Mouse (Mus musculus) embryonic fibroblast, embryonic 13.5 days (primary cell): Measurements from ENCODE around the gene Tas2r110. TPM values are rescaled to one million over a fixed set of nuclear protein-coding genes. Genes with fewer than 3 reads are reported as not detected.

ENCODE experiments used
- H3K27ac ChIP-seq: 2 replicates; pipeline ENCODE4 v1.5.1; 2012; ENCODE audit warnings: low read length, control low read depth, inconsistent platforms; ENCODE audit not compliant: insufficient read depth
- H3K4me1 ChIP-seq: 2 replicates; pipeline ENCODE4 v1.6.1; 2011; ENCODE audit warnings: low read length; ENCODE audit not compliant: control insufficient read depth, insufficient read depth
- H3K4me3 ChIP-seq: 2 replicates; pipeline ENCODE4 v1.5.1; 2011; ENCODE audit warnings: mild to moderate bottlenecking, control low read depth, low read length; ENCODE audit not compliant: insufficient read depth
- CTCF ChIP-seq: IDR thresholded peaks from 2 replicates; pipeline ENCODE4 v1.5.1; 2011; ENCODE audit warnings: mild to moderate bottlenecking, control low read depth, low read length, moderate library complexity, borderline replicate concordance; ENCODE audit not compliant: insufficient read depth
- POLR2A ChIP-seq: IDR thresholded peaks from 2 replicates; pipeline ENCODE4 v1.6.1; 2011; ENCODE audit warnings: low read depth, mild to moderate bottlenecking, control low read depth, low read length, moderate library complexity
- polyA plus RNA-seq: library from polyadenylated mRNA; stranded (reverse); fragments of >200 nt; gene quantifications from 2 replicates; pipeline ENCODE4 v1.2.4, GENCODE M21; 2011; ENCODE audit warnings: low read depth; ENCODE audit not compliant: missing spikeins, insufficient read length

The Tas2r110 gene
- not detected in 2 replicates for polyA plus RNA-seq

- Histone ChIP-seq H3K4me1 (no peaks in the 10 kb centered on the region), H3K4me3 (no peak within 1 kb of the TSS), H3K27ac (no peak within 1 kb of the TSS)
- TF ChIP-seq CTCF (no peak), POLR2A (no peak)
Observed at GRCm38 (mm10) chr6:132867708-132868107, at the start of gene Tas2r110. Gene Tas2r110, plus strand, starts transcription at chr6:132868008.

GRCm38 (mm10) chr6:132846842-132847241, 21.0 kb upstream of the Tas2r110 start, which contains the start of gene Tas2r123:
Gene Tas2r123, plus strand, starts transcription at chr6:132847142.
- Histone ChIP-seq H3K4me3 (no peak within 1 kb of the TSS), H3K27ac (no peak within 1 kb of the TSS), H3K4me1 (no peaks in the 10 kb centered on the region)
- TF ChIP-seq CTCF (no peak), POLR2A (no peak)

- Histone ChIP-seq H3K27ac (no peak within 1 kb of the TSS), H3K4me1 (no peaks in the 10 kb centered on the region), H3K4me3 (no peak within 1 kb of the TSS)
- TF ChIP-seq CTCF: no peak
- TF ChIP-seq POLR2A: no peak
Observed at GRCm38 (mm10) chr6:132855138-132855537, 12.7 kb upstream of the Tas2r110 start, which contains the start of gene Tas2r116. Gene Tas2r116, plus strand, starts transcription at chr6:132855438.

GRCm38 (mm10) chr6:132892711-132893110, 24.9 kb downstream of the Tas2r110 start, which contains the start of gene Tas2r113:
Gene Tas2r113, plus strand, starts transcription at chr6:132893011.
- Histone ChIP-seq H3K4me1 (no peaks in the 10 kb centered on the region), H3K27ac (no peak within 1 kb of the TSS), H3K4me3 (no peak within 1 kb of the TSS)
- no peak for TF ChIP-seq CTCF
- TF ChIP-seq POLR2A: no peak

GRCm38 (mm10) chr6:132909351-132909750, 41.5 kb downstream of the Tas2r110 start, which contains the start of gene Tas2r125:
Gene Tas2r125, plus strand, starts transcription at chr6:132909651.
- H3K4me1 ChIP-seq: no peaks in the 10 kb centered on the region
- TF ChIP-seq POLR2A (no peak), CTCF (no peak)
- H3K27ac ChIP-seq: no peak within 1 kb of the TSS
- H3K4me3 ChIP-seq: no peak within 1 kb of the TSS

Other genes with a start within 250 kb of the Tas2r110 start
- gene A630073D07Rik, start 216.5 kb upstream of the Tas2r110 start, polyA plus RNA-seq: not detected in 2 replicates
- gene Tas2r120, start 211.1 kb upstream of the Tas2r110 start, polyA plus RNA-seq: not detected in 2 replicates
- not detected in 2 replicates for gene Tas2r121, start 167.0 kb upstream of the Tas2r110 start, polyA plus RNA-seq
- gene Tas2r122, start 156.1 kb upstream of the Tas2r110 start, polyA plus RNA-seq: not detected in 2 replicates
- not detected in 2 replicates for gene Tas2r115, start 130.0 kb upstream of the Tas2r110 start, polyA plus RNA-seq
- not detected in 2 replicates for gene Tas2r124, start 113.3 kb upstream of the Tas2r110 start, polyA plus RNA-seq
- not detected in 2 replicates for gene Tas2r102, start 105.9 kb upstream of the Tas2r110 start, polyA plus RNA-seq
- gene Tas2r136, start 89.8 kb upstream of the Tas2r110 start, polyA plus RNA-seq: not detected in 2 replicates
- not detected in 2 replicates for gene Tas2r117, start 65.2 kb upstream of the Tas2r110 start, polyA plus RNA-seq
- gene Tas2r123, start 20.9 kb upstream of the Tas2r110 start, polyA plus RNA-seq: not detected in 2 replicates
- gene Tas2r116, start 12.6 kb upstream of the Tas2r110 start, polyA plus RNA-seq: not detected in 2 replicates
- not detected in 2 replicates for gene Tas2r113, start 25.0 kb downstream of the Tas2r110 start, polyA plus RNA-seq
- not detected in 2 replicates for gene Tas2r125, start 41.6 kb downstream of the Tas2r110 start, polyA plus RNA-seq
- gene Tas2r129, start 83.1 kb downstream of the Tas2r110 start, polyA plus RNA-seq: not detected in 2 replicates
- not detected in 2 replicates for gene Tas2r131, start 89.9 kb downstream of the Tas2r110 start, polyA plus RNA-seq
- not detected in 2 replicates for gene Tas2r109, start 113.0 kb downstream of the Tas2r110 start, polyA plus RNA-seq
- gene Tas2r103, start 169.1 kb downstream of the Tas2r110 start, polyA plus RNA-seq: not detected in 2 replicates
- gene Tas2r140, start 187.8 kb downstream of the Tas2r110 start, polyA plus RNA-seq: not detected in 2 replicates
- gene Smim10l1, start 236.9 kb downstream of the Tas2r110 start, polyA plus RNA-seq: 56.1 and 63.3 TPM in 2 replicates